12 mouse cellular contexts compared by ENCODE assay signal in genomic region chr4:48680214-48680613, GRCm38 (mm10). TPM values are rescaled to one million over a fixed set of nuclear protein-coding genes. Genes with fewer than 3 reads are reported as not detected.
A peak's percentile ranks its signal among the peaks of the same experiment; 100 is the strongest.
DNase-seq lines count a peak whose midpoint lies in the region; ATAC-seq and TF ChIP-seq lines count a peak whose summit lies in the region.
"Had no signal": no experiment of that assay in that cellular context is flagged by ENCODE, and none has a peak within 500 bp of the region (broad histone marks: within the 10 kb centered on the region; RNA-seq: fewer than 3 reads in every experiment).

No protein-coding gene starts in this region.

- H3K27me3 ChIP-seq in heart, embryonic 11.5 days (ENCODE audit: control insufficient read depth, insufficient read depth, low read length) = no peaks in the 10 kb centered on the region
- H3K27me3 ChIP-seq in liver, embryonic 14.5 days (ENCODE audit: control insufficient read depth, insufficient read depth, low read length) = no peaks in the 10 kb centered on the region
- no peaks in the 10 kb centered on the region for H3K27me3 ChIP-seq in embryonic facial prominence, embryonic 14.5 days (replicated peaks; ENCODE audit: control insufficient read depth, insufficient read depth, low read length)
- H3K27me3 ChIP-seq in stomach, embryonic 16.5 days (ENCODE audit: control insufficient read depth, insufficient read depth, low read length) = no peaks in the 10 kb centered on the region

- H3K4me2 ChIP-seq in heart, embryonic 11.5 days = peak overlapping the region; percentile 41
- H3K4me2 ChIP-seq in liver, embryonic 14.5 days (ENCODE audit: low read depth) = peak overlapping the region; percentile 15
- peak overlapping the region; percentile 44 for H3K4me2 ChIP-seq in embryonic facial prominence, embryonic 14.5 days (ENCODE audit: low read depth, low read length)
- H3K4me2 ChIP-seq in stomach, embryonic 16.5 days (ENCODE audit: low read depth, low read length) = peak overlapping the region; percentile 39

- no peak overlapping the region for H3K4me3 ChIP-seq in heart, embryonic 11.5 days (ENCODE audit: low read depth, low read length)
- no peak overlapping the region for H3K4me3 ChIP-seq in liver, embryonic 14.5 days (ENCODE audit: insufficient read depth in 1 of 2, low read depth in 2 of 2, low read length in 2 of 2)
- H3K4me3 ChIP-seq in embryonic facial prominence, embryonic 14.5 days (ENCODE audit: low read depth, low read length) = no peak overlapping the region
- no peak overlapping the region for H3K4me3 ChIP-seq in stomach, embryonic 16.5 days (replicated peaks; ENCODE audit: low read length)

- H3K27ac ChIP-seq in heart, embryonic 11.5 days (ENCODE audit: low read depth, low read length) = no peak overlapping the region
- no peak overlapping the region for H3K27ac ChIP-seq in liver, embryonic 14.5 days
- H3K27ac ChIP-seq in embryonic facial prominence, embryonic 14.5 days (replicated peaks; ENCODE audit: low read depth, low read length) = no peak overlapping the region
- 0 out of 2 replicates have a peak overlapping the region, but pooled peaks have one; percentile 21 for H3K27ac ChIP-seq in stomach, embryonic 16.5 days (ENCODE audit: low read length)
- H3K27ac ChIP-seq: hindbrain, postnatal 0 days had no signal

- no peaks in the 10 kb centered on the region for H3K36me3 ChIP-seq in heart, embryonic 11.5 days (ENCODE audit: control insufficient read depth, insufficient read depth, low read length)
- H3K36me3 ChIP-seq in liver, embryonic 14.5 days (replicated peaks; ENCODE audit: control insufficient read depth, insufficient read depth, low read depth) = no peaks in the 10 kb centered on the region
- H3K36me3 ChIP-seq in embryonic facial prominence, embryonic 14.5 days (ENCODE audit: control insufficient read depth, insufficient read depth, low read length) = peaks cover 1% of the 10 kb centered on the region; the same call in 1 of the 2 replicates
- no peaks in the 10 kb centered on the region for H3K36me3 ChIP-seq in stomach, embryonic 16.5 days (ENCODE audit: control insufficient read depth, insufficient read depth, low read length)

- intact Hi-C loops in heart, postnatal 14 days (cut with DNase I) = loop anchor here (2.0 to 5.0 kb wide), 2 partner anchors 93 to 207 kb away; partner anchors contain the start of genes Tex10 and Tmeff1

- DNase-seq in heart, postnatal 14 days = no peak
- no peak for DNase-seq in liver, embryonic 14.5 days (ENCODE audit: low read depth in 3 of 3, low spot score in 3 of 3)
- DNase-seq in liver = no peak
- no peak for DNase-seq in embryonic facial prominence, embryonic 14.5 days (ENCODE audit: low spot score)
- DNase-seq in layer of hippocampus, postnatal 14 days (ENCODE audit: low spot score in 2 of 2) = no peak
- no peak for DNase-seq in natural killer cell, adult 2 months (ENCODE audit: low spot score in 2 of 2)
- DNase-seq: left cerebral cortex, postnatal 4 days had no signal

- ATAC-seq in heart, embryonic 11.5 days (replicated peaks; ENCODE audit: insufficient number of reproducible peaks, low FRiP score, low TSS enrichment) = no peak
- ATAC-seq in liver, embryonic 14.5 days (ENCODE audit: insufficient read depth) = no peak
- ATAC-seq in embryonic facial prominence, embryonic 14.5 days (ENCODE audit: low read depth) = no peak
- peak; percentile 51; the same call in 1 of the 2 replicates for ATAC-seq in stomach, embryonic 16.5 days (ENCODE audit: insufficient read depth, low FRiP score)

- H3K4me1 ChIP-seq in heart, embryonic 11.5 days (ENCODE audit: control insufficient read depth, insufficient read depth, low read length) = peaks cover 7% of the 10 kb centered on the region; the same call in 1 of the 2 replicates
- peaks cover 0 to 2% of the 10 kb centered on the region in 2 experiments; a peak in 2 of 4 replicates for H3K4me1 ChIP-seq in liver, embryonic 14.5 days (replicated peaks; ENCODE audit: control insufficient read depth in 2 of 2, insufficient read depth in 2 of 2, low read length in 1 of 2)
- H3K4me1 ChIP-seq in embryonic facial prominence, embryonic 14.5 days (ENCODE audit: control insufficient read depth, insufficient read depth, low read length) = 0 out of 2 replicates have a peak, but pooled peaks cover 4% of the 10 kb centered on the region
- peaks cover 6% of the 10 kb centered on the region; the same call in 1 of the 2 replicates for H3K4me1 ChIP-seq in stomach, embryonic 16.5 days (ENCODE audit: control insufficient read depth, insufficient read depth, low read length)

- no peak for TF ChIP-seq EP300 in liver, embryonic 14.5 days (IDR thresholded peaks at IDR 0.05; ENCODE audit: low read depth)

- TF ChIP-seq CTCF in liver, embryonic 14.5 days (IDR thresholded peaks at IDR 0.05; ENCODE audit: low read depth) = no peak

- 37% methylated on average over 7 of the region's 7 CpGs for WGBS in heart, embryonic 11.5 days (ENCODE audit: insufficient replicate concordance)
- 58% methylated on average over 7 of the region's 7 CpGs for WGBS in liver, embryonic 14.5 days (ENCODE audit: insufficient replicate concordance)
- WGBS in embryonic facial prominence, embryonic 14.5 days = 60% methylated on average over 7 of the region's 7 CpGs
- WGBS in stomach, embryonic 16.5 days = 45% methylated on average over 7 of the region's 7 CpGs

- H3K9ac ChIP-seq in heart, embryonic 11.5 days (ENCODE audit: low read depth, low read length) = no peak overlapping the region
- H3K9ac ChIP-seq in liver, embryonic 14.5 days (replicated peaks) = no peak overlapping the region; the same call in 1 of the 2 replicates
- no peak overlapping the region for H3K9ac ChIP-seq in embryonic facial prominence, embryonic 14.5 days (ENCODE audit: low read depth, low read length)
- H3K9ac ChIP-seq in stomach, embryonic 16.5 days (ENCODE audit: low read length) = 0 out of 2 replicates have a peak overlapping the region, but pooled peaks have one; percentile 51

- no peaks in the 10 kb centered on the region for H3K9me3 ChIP-seq in heart, embryonic 11.5 days (replicated peaks; ENCODE audit: control insufficient read depth, low read length)
- H3K9me3 ChIP-seq in liver, embryonic 14.5 days (ENCODE audit: control insufficient read depth, low read length) = no peaks in the 10 kb centered on the region
- H3K9me3 ChIP-seq in embryonic facial prominence, embryonic 14.5 days (ENCODE audit: control insufficient read depth, low read length) = no peaks in the 10 kb centered on the region
- no peaks in the 10 kb centered on the region for H3K9me3 ChIP-seq in stomach, embryonic 16.5 days (replicated peaks; ENCODE audit: control insufficient read depth, low read length)

RNA-seq across cellular contexts. Expression of gene Cavin4, which starts 16.9 kb away (rescaled TPM):
- 1.1 and 1.3 TPM in 2 replicates for polyA plus RNA-seq in heart, embryonic 11.5 days (2014; fragmentation: Nextera tagmentation; extraction: Ambion mirVana)
- 10 to 100 TPM; 72.1 to 85.4 TPM for total RNA-seq in heart, postnatal 14 days (2021)
- 0.02 and 0.03 TPM in 2 replicates for polyA plus RNA-seq in liver, embryonic 14.5 days (2012; rRNA removed)
- polyA plus RNA-seq in liver, embryonic 14.5 days (2014; fragmentation: Nextera tagmentation; extraction: Ambion mirVana) = not detected in 2 replicates
- polyA plus RNA-seq in embryonic facial prominence, embryonic 14.5 days (2014; fragmentation: Nextera tagmentation; extraction: Ambion mirVana) = 18.8 and 32.4 TPM in 2 replicates
- polyA plus RNA-seq in stomach, embryonic 16.5 days (2015; fragmentation: Nextera tagmentation; extraction: Ambion mirVana) = 0.54 and 8.9 TPM in 2 replicates
- total RNA-seq in layer of hippocampus, postnatal 14 days (2021) = 1 to 10 TPM; 2.2 to 3.1 TPM
- total RNA-seq: common myeloid progenitor, adult 5-6 weeks had no signal
- polyA plus RNA-seq: adrenal gland, adult 2 months had no signal
